Mouse (Mus musculus) adrenal gland (tissue): ENCODE measurements around the gene Rb1.

Experiments used
- intact Hi-C: fragments of 180-260 bp; cut with DNase I; formaldehyde crosslinking; loops from one replicate; pipeline ENCODE4 v1.15.1; 2025
- microRNA-seq, 2 experiments: library from miRNA; unstranded; fragments of <30 nt; microRNA quantifications; one replicate each; pipeline ENCODE4; 2019

The Rb1 gene

GRCm38 (mm10) chr14:73168605-73169004, 157.0 kb downstream of the Rb1 start:
- intact Hi-C loops, result no loop called here

GRCm38 (mm10) chr14:73165136-73165535, 160.5 kb downstream of the Rb1 start:
- intact Hi-C loops, result no loop called here

- intact Hi-C loops, result no loop called here
Observed at GRCm38 (mm10) chr14:73163363-73163998, 162.1 kb downstream of the Rb1 start.

GRCm38 (mm10) chr14:73162192-73162800, 163.3 kb downstream of the Rb1 start:
- intact Hi-C loops, result no loop called here

GRCm38 (mm10) chr14:73161303-73161702, 164.3 kb downstream of the Rb1 start:
- intact Hi-C loops, result no loop called here

GRCm38 (mm10) chr14:73148125-73148524, 177.5 kb downstream of the Rb1 start:
- intact Hi-C loops, result no loop called here

- intact Hi-C loops, result no loop called here
Observed at GRCm38 (mm10) chr14:73146721-73147120, 178.9 kb downstream of the Rb1 start.

GRCm38 (mm10) chr14:73145531-73145930, 180.1 kb downstream of the Rb1 start:
- intact Hi-C loops, result no loop called here

GRCm38 (mm10) chr14:73143710-73144420, 181.8 kb downstream of the Rb1 start:
- intact Hi-C loops, result loop anchor here (5.0 kb wide), 1 partner anchor 93 kb away; the partner anchor contains the start of gene Lpar6

- intact Hi-C loops, result loop anchor here (5.0 kb wide), 1 partner anchor 94 kb away; the partner anchor contains the start of gene Lpar6
Observed at GRCm38 (mm10) chr14:73142896-73143709, 182.5 kb downstream of the Rb1 start.

GRCm38 (mm10) chr14:73142421-73142895, 183.2 kb downstream of the Rb1 start:
- intact Hi-C loops, result loop anchor here (5.0 kb wide), 1 partner anchor 95 kb away; the partner anchor contains the start of gene Lpar6

- intact Hi-C loops, result loop anchor here (5.0 kb wide), 1 partner anchor 96 kb away; the partner anchor contains the start of gene Lpar6
Observed at GRCm38 (mm10) chr14:73141800-73142199, 183.8 kb downstream of the Rb1 start.

GRCm38 (mm10) chr14:73139866-73140265, 185.8 kb downstream of the Rb1 start:
- intact Hi-C loops, result loop anchor here (5.0 kb wide), 1 partner anchor 97 kb away; the partner anchor contains the start of gene Lpar6

- intact Hi-C loops, result no loop called here
Observed at GRCm38 (mm10) chr14:73138483-73138882, 187.1 kb downstream of the Rb1 start.

- intact Hi-C loops, result no loop called here
Observed at GRCm38 (mm10) chr14:73137234-73137633, 188.4 kb downstream of the Rb1 start.

Small RNA genes within 50 kb of the gene (microRNA-seq; reads per million reads assigned to microRNA genes)
- gene Mir687, result 0 reads per million in 2 experiments
